Mouse (Mus musculus) kidney, adult 2 months (tissue): Measurements from ENCODE around the gene Grip1.

Experiments
- CTCF ChIP-seq: fragments of 200-500 bp; conservative IDR thresholded peaks from 2 replicates; pipeline ENCODE4 v1.5.1; 2011; ENCODE audit warnings: low read depth, mild to moderate bottlenecking, control low read depth, low read length, moderate library complexity, mixed read lengths; ENCODE audit not compliant: insufficient read depth, insufficient read length
- POLR2A ChIP-seq: fragments of 200-500 bp; IDR thresholded peaks from one replicate; pipeline ENCODE4 v1.6.1; 2011; ENCODE audit warnings: low read depth, low read length, control low read depth

GRCm38 (mm10) chr10:119886681-119887080, 433.1 kb downstream of the Grip1 start:
- TF ChIP-seq CTCF (no peak), POLR2A (no peak)
